Mouse (Mus musculus) spleen, postnatal 14 days (tissue): ENCODE measurements at regions not wholly inside any gene's neighbourhood (a gene's known extent, or its start where the extent isn't known, plus 50 kb on each side); places are given as distances from the start of the nearest gene placed in this dataset.

ENCODE experiments used
- DNase-seq, 2 experiments: peaks; one replicate each; pipeline ENCODE4 v3.0.0; 2021 to 2022; ENCODE audit warnings: low spot score in 2 of 2

DNA sequence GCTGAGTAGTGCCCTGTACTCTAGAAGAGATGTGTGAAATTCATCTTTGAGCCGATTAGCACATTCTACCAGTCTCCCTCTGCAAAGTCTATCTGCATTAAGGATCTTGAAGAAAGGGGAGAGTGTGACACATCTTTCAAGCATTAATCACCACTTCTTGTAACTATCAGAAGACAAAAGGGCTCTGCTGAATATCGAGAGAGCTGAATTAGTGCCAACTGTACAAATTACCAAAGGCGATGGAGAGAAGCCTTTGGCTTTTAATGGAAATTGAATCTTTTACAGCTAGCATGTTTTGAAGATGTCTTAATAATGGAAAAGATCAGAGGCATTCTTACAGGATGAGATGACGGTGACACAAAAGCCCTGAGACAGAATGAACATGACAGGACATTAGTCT lies 97.2 kb upstream of the Pam start:
- no peak for DNase-seq

GRCm38 (mm10) chr1:98192044-98192484 lies 96.6 kb upstream of the Pam start:
- no peak for DNase-seq

DNA sequence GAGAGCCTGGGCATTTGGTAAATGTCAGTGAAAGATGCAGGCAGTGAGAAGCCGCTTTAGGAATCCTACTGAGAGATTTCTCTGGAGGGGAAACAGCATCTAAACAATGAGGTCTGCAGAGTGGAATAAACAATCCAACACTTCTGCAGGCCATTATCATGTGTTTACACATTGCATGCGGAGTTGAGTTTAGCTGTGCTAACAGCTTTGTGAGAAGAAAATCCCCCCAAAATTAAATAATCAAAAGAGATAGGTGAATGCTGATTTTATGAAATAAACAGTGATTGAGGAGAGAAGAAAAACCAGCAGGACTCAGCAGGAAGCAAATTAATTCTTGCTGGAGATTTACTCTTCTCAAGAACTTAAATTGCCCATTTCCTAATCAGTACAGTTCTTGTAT lies 95.9 kb upstream of the Pam start:
- no peak for DNase-seq

DNA sequence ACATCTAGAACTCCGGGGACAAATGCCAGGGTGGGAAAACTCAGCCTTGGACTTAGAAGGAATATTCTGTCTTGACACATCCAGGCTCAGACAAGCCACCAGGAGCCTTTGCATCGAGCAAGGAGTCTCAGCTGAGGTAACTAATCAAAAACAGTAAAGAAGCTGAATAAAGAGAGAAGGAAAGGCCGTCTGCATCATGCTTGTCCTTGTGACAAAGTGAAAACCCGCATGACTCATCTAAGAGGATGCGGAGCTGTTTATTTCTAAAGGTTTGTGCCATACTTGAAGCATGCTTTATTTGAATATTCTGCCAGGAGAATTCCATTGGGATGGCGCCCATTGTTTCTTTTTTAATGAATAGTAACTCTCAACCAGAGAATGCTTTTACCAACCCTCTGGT lies 95.3 kb upstream of the Pam start:
- DNase-seq: no peak

GRCm38 (mm10) chr1:98189991-98190471 lies 94.6 kb upstream of the Pam start:
- DNase-seq: no peak

GRCm38 (mm10) chr1:98180372-98180771 lies 84.9 kb upstream of the Pam start:
- no peak for DNase-seq

GRCm38 (mm10) chr1:98179030-98179429 lies 83.6 kb upstream of the Pam start:
- DNase-seq: peak in 1 of 2 experiments; percentile 12

DNA sequence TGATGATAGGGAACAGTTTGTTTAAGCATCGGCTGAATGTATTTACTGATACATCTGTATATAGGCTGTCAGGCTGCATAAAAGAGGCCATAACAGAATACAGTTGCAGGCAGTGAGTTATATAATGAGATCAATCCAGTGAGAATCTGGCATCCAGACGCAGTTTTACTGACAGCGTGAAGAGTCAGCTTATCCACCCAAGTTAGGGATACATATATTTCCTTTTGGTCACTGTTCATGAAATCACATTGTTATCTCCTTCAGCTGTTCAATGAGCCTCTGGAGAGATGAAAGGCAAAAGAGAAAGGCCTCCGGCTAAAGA lies 79.3 kb upstream of the Pam start:
- no peak for DNase-seq

DNA sequence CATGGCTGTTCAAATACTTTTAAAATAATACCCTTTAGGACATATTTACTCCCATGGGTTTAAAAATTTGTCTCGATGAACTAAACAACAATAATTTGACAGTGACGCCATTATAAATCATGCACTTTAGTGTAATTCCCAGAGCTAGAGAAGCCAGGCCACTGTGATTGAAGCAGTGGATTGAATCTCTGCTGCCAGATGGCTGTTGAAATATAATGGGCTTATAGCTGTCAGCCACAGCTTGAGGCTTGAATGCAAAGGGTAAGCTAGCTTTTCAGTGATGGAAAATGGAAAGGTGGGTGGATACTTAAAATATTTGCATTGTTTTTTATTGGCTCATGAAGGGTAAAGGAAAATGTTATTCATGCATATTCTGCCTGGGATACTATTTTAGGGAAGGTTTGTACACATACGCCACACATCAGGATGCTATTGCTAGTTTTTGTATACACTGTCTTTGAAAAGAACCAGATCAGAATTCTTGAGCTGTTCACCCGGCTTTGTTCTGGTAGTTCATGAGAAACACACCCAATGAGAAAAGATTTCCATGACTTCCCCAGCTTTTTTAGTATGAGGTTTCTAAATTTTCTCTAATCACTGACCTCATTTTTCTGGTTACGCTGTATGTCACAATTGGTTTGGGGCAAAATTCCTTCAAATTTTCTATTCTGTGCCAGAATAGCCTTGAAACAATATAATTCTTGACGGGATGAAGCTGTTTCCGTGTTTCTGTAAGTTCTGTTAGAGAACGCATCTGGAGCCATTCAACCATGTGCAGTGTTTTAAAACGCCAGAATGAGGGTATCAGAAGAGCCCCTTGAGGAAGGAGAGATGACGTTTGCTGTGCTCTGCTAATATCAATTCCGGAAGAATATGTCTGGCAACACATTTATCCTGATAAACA lies 78.7 kb upstream of the Pam start:
- DNase-seq: no peak

DNA sequence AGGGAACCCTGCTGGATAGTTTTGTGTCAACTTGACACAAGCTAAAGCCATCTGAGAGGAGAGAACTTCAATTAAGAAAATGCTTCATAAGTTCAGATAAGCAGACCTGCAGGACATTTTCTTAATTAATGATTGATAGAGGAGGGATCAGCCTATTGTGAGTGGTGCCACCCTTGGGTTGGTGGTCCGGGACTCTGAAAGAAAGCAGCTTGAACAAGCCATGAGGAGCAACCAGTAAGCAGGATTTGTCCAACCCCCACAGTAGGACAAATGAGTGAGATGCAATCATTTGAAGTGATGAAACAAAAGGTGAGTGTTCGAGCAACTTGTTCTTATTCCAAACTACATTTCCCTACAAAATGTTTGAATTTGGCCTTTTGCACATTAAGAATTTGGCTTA lies 78.0 kb upstream of the Pam start:
- DNase-seq: no peak

GRCm38 (mm10) chr1:98171291-98171690 lies 75.8 kb upstream of the Pam start:
- DNase-seq: no peak

DNA sequence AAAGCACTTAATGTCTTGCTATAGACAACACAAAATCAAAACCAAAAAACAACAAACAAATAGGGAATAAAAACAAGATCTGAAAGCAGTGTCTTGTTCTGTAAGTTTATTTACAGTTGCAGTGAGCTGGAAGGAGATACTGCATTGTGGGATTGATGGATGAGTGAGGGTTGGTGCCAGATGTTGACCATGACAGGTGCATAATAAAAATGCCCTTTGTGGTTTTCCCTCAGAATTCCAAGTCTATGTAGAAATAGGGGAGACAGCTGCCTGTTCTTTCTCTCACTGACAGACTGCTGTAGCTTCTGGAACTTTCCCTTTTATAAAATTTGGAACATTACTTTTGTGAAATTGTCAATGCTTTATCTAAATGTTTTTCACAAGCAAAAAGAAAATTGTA lies 73.9 kb upstream of the Pam start:
- no peak for DNase-seq

- no peak for DNase-seq
Observed at GRCm38 (mm10) chr1:98167800-98168199, 72.4 kb upstream of the Pam start.

DNA sequence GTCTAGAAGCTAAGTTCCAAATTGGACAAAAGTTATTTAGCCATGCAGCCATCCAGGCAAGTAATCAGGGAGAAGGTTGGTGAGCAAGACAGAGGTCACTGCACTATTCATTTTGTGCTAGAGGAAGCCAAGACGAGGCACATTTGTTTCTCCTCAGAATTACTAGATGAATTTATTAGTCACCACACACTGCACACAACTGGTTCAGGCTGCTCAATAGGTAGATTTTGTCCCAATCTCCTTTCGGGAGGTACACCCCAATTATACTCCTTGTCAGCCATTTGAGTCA lies 67.1 kb upstream of the Pam start:
- no peak for DNase-seq

DNA sequence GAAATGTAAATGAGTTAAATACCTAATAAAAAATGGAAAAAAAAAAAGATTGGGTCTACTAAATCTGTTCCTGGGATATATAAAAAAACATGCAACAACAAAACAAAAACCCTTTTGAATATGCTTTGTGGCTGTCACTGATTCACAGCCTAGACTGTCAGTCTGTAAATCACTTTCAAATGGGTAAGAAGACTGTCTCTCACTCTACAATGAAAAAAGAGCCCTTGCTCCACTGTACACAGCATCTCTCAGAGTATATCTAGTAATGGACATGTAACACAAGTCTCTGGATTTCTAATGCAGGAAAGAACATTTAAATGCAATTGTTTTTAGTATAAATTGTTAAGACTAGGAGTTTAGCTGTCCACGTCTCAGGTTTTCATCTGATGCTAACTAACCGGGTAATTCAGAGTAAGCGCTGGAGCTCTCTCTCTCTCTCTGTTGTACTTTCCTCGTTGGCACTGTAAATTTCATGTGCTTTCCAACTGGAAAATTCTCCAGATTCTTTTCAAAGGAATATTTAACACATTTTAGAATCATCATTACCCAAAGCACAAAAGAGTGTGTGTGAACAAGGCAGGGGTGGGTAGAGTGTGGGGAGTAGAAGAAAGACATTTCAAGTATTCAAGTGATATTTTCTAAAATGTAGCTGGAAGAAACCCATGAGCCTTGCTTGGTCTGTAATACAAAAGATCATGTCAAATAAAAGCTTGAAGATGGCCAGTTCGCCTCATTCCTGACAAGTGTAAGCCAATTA lies 66.6 kb upstream of the Pam start:
- DNase-seq: no peak

DNA sequence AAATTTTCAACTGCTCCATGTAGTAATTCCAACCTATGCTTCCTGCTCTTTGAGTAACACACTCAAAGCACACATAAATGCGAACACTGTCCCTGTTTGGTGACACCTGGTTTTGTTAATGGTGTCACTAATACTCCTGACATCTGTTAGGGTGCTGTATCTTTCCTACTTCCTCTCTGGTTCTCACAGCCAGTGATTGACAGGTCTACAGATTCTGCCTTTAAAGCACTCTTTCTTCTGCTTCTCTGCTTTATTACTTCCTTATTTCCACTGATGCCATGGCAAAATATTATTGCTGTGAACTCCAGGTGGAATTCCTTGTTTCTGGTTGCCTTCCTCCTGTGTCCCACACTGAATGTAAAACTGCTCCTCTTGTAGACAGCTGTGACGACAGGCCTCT lies 63.5 kb upstream of the Pam start:
- DNase-seq: no peak

DNA sequence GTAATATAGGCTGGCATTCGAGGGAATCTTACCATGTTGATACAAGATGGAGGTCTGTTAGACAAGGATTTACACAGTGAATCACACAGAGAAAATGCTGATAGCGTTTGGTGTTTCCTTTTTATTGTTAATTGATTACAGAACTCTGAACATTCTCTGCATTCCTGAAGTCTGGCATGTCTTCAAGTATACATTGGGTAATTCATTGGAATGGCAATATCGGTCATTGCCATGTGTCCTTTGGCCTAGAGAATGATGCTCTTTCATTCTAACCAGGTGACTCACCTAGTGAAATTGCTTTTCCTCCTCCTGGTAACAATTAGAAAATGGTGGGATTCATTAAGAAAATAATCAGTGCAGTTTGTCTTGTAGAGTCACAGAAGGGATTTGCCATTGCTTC lies 51.9 kb upstream of the Pam start:
- no peak for DNase-seq
